Mouse (Mus musculus) MEL (cell line): ENCODE measurements around the gene Babam1.

Experiments used
- CHD2 ChIP-seq: IDR thresholded peaks from 2 replicates; pipeline ENCODE4 v1.6.1; 2011; ENCODE audit warnings: low read length, improper control_type of control experiment
- CTCF ChIP-seq, 3 experiments: IDR thresholded peaks in 2 of 3; conservative IDR thresholded peaks in 1 of 3; 2 replicates each; pipeline ENCODE4 v1.5.1; 2011 to 2012; ENCODE audit warnings: low read length in 3 of 3, low read depth in 2 of 3, mild to moderate bottlenecking in 2 of 3, improper control_type of control experiment in 1 of 3, inconsistent platforms in 1 of 3, mixed read lengths in 1 of 3, moderate library complexity in 1 of 3; ENCODE audit not compliant: control insufficient read depth in 1 of 3, insufficient read depth in 1 of 3, poor library complexity in 1 of 3, severe bottlenecking in 1 of 3
- KAT2A ChIP-seq: conservative IDR thresholded peaks from 2 replicates; pipeline ENCODE4 v1.6.1; 2012; ENCODE audit warnings: low read depth, low read length, improper control_type of control experiment, inconsistent platforms

GRCm38 (mm10) chr8:71392871-71393270, 3.8 kb upstream of the Babam1 start:
- TF ChIP-seq CHD2 (no peak), CTCF (IDR thresholded peaks at IDR 0.05 in 2 of 3, conservative IDR thresholded peaks at IDR 0.05 in 1 of 3; ENCODE audit: control insufficient read depth in 1 of 3, insufficient read depth in 1 of 3, low read depth in 2 of 3, low read length in 3 of 3, poor library complexity in 1 of 3, severe bottlenecking in 1 of 3) (no peak), KAT2A (no peak)
